Mouse (Mus musculus) fat pad, adult 2 months (tissue): ENCODE data around the gene Pik3cb.
A peak's percentile ranks its signal among the peaks of the same experiment; 100 is the strongest.

Source experiments
- DNase-seq: peaks from one replicate; pipeline ENCODE4 v3.0.0-alpha.2; 2011; ENCODE audit warnings: low read depth, low spot score; ENCODE audit errors: extremely low read depth

Pik3cb gene

DNA sequence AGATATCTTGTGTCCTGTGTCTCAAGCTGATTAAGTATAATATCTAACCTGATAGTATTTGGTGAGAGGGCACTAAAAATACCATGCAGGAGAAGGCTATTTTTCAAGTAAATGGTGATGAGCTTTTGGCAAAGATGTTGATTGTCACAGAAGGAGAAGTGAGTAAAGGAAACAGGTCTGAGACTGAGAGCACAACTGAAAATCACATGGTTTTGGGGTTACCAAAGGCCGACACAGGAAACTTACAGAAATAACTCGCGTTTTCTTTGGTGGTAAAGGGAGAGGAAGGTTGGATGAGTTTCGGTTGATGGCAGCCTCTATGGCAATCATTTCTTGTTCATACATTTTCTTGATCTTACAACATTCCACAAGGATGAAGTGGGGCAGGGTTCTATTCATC lies 50.5 kb downstream of the Pik3cb start:
- DNase-seq, result no peak

DNA sequence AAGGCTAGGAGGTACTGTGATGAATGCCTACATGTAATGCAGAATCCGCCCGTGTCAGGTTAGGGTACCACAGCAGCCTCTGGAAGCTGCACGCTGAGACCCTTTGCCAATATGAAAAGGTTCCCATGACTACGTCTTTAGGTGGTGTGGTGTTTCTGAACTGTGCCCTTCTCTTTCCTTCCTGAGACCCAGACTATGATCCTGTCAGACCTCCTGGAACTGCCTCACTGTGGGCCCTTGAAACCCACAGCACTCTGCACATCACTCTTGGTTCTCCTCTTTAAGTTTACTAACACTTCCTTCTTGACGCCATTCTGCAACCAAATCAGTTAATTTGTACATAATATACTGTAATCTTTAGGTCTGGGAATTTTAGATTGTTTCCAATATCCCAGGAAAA lies 58.7 kb downstream of the Pik3cb start:
- no peak for DNase-seq

DNA sequence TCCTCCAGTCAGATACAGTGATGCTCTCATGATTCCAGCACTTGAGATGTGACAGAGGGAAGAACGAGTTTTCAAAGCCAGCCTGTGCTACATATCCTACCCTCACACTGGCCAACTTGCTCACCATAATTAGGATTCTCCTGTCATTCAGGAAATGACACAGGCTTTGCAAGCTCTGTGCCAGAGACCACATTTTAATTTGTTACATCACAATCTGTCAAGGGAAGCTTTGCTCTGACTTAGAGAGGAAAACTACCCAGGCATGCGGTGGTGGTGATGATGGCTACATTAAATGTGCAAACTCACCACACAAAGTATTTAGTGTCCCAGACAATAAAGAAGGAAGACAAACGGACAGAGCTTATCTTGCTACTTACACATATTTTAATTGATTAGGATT lies 59.1 kb downstream of the Pik3cb start:
- no peak for DNase-seq

DNA sequence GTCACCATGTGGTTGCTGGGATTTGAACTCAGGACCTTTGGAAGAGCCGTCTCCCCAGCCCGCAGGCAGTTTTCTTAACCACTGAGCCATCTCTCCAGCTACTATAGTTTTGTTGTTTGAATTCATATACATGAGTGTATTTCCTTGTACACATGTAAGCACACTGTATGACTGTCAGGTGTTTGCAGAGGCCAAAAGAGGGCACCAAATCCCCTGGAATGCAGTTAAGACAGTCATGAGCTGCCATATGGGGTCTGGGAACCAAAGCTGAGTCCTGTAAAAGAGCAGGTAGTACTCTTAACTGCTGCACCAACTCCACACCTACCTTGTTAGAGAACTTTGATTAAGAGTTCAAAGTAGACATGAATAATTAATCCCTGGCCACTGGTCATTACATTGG lies 59.8 kb downstream of the Pik3cb start:
- DNase-seq, result no peak

DNA sequence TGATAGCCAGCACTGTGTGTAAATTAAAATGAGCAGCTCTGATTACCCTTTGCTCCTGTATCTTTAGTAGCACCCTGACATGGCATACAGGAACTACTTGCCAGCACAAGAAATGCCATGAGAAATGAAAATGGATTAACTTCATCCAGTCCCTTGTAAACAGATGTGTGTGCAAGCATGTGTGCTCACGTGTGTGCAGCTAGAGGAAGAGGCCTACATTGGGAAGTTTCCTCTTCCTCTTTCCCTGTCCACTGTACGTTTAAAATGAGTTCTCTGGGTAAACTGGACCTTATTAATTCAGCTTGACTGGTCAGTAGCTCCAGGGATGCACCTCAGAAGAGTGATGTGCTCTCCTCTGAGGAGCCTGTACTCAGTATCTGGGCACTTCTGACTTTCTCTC lies 66.0 kb downstream of the Pik3cb start:
- DNase-seq, result no peak

DNA sequence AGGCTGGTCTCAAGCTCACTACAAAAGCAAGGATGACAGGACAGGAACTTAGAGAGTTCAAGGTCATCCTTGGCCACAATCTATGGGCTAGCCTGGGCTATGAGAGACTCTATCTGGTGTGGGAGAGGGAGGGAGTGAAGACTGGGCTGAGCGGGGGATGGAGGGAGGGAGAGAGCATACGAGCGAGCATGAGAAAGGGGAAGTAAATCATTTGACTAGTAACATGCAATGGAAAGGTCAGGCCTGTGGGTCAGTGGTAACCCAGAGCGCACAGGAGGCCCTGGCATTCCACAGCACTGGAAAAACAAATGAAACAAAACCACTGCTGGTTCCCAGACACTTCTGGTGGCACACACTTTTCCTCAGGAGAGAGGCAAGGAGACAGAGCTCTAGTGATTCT lies 67.9 kb downstream of the Pik3cb start:
- no peak for DNase-seq

DNA sequence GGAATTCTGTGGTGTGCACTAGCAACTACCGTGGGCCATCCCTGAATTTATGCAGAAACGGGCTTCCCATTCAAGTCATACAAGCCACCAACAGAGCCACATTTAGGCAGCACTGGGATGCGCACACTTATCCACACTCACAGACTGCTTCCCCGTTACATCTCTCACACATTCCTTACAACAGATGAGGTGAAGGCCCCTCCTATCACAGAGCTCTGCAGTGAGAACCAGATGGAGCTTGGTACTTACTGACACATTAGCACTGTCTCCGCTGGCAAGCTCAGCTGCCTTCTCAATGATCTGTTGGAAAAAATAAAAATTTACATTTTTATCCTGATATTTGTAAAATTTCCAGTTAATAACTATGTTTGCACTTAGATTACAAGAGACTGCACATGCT lies 75.1 kb downstream of the Pik3cb start:
- DNase-seq, result no peak

DNA sequence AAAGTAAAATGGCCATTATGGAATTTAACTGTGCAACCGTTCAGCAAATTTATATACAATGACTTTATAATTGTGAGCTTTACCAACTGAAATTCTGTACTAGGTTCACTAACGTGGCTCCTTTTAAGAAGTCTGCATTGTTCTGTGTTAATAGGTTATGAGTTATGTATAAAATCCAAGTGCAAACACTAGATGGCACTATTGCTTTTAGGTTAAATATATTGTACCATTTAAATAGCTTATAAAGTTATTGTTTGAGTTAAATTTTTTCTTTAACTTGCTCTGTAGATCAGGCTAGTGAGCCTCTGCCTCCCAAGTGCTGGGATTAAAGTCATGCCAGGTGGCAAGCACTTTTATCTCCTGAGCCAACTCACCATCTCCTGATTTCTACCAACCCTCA lies 76.2 kb downstream of the Pik3cb start:
- no peak for DNase-seq

DNA sequence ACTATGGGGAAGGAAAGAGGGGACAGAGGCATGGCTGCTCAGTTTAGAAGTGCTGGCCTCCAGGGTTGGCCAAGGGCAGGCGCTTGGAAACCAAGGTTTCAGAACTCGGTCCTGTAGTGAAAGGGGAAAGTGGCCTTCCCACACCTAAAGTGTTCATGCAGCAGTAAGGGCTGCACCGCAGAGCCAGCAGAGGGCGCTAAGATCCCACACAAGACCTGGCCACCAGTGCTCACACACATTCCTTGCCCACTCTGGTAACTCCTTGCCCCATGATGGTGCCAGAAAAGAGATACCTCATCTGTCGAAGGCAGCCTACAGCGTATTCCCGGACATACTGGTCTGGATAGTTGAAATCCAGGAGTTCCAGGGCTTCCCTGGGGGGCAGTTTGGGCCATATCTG lies 77.9 kb downstream of the Pik3cb start:
- DNase-seq, result peak; percentile 3

DNA sequence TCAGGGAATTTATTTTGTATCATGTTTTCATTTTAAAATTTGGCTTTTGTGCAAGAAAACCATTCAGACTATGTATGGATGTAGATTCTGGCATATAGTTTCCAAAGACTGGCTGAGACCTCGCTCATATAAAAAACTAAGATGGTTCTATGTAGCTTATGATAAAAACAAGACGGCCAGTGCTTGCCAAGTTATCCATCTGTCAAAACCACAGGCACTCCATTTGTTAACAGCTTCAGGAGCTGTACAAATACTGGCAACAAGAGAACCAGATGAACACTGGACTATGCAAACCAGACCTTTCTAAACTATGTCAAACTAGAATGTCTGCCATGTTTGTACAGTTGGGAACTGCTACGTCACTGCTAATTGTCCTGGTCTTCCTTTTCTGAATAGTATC lies 82.7 kb downstream of the Pik3cb start:
- DNase-seq, result no peak

DNA sequence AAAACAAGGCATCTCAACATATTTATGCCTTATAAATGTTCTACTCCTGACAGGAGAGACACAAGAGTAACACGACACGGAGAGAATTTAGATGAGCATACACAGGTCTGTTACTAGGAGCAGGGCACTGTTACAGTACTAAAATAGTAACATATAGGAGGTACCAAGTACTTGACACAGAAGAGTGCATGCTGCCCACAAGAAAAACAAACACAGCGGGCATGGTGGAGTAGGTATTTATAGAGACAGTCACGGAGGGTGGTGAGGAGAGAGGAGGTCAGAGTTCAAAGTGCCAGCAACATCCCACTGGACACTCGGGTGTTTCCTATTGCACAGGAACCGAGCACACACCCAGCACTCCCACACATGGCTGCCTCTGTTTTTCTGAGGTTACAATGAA lies 90.7 kb downstream of the Pik3cb start:
- DNase-seq, result no peak

DNA sequence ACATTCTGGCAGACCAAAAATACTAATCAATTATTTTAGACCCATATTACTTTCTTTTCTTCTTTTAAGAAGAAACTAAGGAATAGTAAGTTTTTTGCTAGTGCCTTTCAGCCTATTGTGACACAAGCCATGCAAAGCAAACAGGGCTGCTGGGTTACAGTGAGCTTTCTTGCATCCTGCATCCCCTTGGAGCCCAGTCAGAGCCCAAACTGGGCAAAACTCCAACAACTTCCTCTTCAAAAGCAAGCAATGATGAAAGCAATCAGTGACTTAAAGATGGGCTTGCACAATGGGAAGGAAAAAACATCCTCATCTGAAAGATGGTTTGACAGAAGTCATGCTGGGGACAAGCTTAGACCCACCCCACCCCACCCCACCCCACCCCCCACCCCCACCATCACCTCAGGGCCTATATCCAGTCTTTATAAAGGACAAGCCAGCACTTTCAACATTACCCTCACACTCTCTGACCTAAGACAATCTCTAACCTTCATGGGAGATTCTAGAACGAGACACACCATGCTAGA lies 91.6 kb downstream of the Pik3cb start:
- no peak for DNase-seq

DNA sequence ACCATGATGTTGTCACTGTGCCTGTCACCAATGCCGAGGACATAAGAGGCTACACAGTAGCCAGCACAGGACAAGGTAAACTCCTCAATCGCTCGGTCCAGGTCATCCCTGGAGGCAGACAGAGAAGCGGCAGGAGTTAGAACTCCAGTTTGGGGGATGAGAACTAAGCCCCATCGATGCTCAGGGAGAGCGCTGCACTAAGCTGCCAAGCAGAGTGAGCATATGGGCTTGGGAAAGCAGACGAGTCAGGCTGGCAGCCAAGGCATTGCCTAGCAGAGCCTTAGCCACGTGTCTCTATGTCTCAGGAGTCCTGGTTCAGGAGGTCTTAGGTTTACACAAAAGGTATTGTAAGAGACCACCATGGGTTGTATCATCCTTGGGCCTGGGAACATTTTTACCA lies 95.7 kb downstream of the Pik3cb start:
- no peak for DNase-seq

DNA sequence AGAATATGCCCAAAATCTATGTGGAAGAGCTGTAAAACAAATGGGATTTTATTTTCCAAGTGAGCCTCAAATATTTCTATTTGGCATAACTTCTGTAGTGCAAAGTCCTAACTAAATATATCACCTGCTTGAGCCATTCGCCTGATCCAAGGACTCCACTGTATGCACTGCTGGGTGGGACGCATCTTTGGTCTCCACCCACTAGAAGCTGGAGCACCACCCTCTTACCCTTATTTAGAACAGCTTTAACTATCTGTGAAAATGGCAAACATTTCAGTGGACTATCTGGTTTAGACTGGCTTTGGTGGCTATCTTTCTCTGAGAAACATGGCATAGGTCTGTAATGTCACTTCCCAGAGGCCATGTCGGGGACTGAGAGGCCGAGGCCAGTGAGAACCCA lies 97.8 kb downstream of the Pik3cb start:
- DNase-seq, result no peak

DNA sequence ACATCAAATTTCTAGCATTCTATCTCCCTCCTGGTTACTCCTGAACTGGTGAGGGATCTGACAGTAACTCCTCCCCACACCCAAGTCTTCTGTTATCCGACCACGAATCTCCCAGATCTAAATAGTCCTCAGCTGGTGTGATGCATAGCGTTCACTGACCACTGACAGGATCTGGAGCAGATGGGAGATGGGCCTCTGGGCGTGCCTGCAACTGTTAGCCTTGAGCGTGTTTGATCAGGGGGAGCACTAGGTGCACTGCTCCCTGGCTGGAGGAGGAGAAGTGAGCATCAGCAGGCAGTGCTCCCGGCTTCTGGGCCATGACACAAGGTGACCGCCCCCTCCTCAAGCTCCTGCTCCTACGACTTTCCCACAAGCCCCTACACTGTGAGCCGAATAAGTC lies 98.4 kb downstream of the Pik3cb start:
- DNase-seq, result no peak

DNA sequence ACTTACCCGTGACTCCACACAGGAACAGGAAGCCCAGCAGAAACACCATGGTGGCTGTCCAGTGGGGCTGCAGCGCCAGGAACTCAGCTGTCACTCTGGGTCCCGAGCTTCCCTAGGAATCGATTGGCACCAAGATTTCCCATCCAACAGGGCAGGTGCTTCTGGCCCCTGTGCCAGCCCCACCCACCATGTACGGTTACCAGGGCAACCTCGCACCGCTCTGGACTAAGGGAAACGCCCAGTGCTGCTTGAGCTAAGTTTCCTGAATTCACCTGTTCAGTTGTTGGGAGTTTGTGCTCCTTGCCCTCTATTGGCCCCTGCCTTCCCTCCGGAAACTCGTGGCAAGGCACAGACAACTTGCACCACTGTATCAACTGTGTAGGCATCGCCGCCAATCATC lies 104.8 kb downstream of the Pik3cb start, which contains the start of gene Gm1123:
Gene Gm1123 (minus strand): TSS at position 141 of the 400 bp plus-strand sequence.
- no peak for DNase-seq

DNA sequence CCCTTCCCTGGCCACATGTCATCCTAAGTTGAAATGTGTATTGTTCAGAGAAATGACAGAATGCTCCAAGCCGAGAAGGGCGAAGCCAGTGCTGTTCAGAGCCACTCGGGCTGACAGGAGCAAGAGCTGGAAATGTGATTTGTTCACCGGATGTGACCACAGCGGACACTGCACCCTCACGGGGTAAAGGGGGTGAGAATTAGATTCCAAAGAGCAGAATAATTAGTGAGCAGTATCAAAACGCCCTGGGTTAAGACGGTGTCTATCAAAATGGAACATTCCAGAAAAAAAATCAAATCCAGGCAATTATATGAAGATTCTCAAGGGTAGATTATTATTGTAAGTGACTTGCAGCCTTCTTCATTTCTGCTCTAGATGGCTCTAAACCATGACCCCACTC lies 106.3 kb downstream of the Pik3cb start:
- no peak for DNase-seq

DNA sequence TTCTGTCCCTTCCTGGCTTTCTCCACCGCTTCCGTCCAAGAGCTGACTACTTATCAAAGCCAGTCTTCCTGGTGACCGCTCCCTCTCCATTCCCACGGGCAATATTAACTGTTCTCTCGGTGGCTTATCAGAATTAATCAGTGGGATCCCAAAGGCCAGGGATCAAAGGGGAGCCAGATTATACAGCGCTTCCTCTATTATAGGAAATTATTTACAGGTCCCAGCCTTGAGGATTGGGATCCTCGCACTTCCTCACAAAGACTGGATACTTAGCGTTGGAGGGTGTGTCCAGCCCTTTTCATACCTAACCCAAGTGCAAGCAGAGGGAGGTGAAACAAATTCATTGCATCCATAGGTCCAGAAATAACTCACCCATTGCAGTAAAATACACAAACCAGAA lies 108.4 kb downstream of the Pik3cb start:
- no peak for DNase-seq

DNA sequence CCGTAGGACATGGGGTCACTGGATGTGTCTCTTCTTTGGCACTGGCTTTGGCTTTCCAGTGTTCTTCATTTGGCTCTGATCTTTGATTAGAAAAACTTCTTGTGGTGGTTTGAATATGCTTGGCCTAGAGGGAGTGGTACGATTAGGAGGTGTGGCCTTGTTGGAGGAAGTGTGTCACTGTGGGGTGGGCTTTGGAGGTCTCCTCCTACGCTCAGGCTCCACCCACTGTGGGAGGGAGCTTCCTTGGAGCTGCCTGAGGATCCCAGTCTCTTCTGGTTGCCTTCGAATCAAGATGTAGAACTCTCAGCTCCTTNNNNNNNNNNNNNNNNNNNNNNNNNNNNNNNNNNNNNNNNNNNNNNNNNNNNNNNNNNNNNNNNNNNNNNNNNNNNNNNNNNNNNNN lies 118.7 kb downstream of the Pik3cb start:
- DNase-seq, result no peak

DNA sequence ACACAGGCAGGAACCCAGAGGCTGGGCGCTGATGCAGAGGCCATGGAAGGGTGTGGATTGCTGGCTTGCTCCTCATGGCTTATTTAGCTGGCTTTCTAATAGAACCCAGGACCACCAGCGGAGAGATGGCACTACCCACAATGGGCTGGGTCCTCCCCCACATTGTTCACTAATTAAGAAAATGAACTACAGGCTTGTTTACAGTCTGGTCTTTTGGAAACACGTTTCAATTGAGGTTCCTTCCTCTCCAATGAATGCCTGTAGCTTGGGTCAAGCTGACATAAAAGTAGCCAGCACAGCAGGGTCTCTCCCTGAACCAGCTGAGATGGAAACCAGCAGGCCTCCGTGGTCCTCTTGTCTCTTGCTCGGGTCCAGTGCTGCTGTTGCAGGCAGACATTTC lies 119.3 kb downstream of the Pik3cb start:
- DNase-seq, result no peak

DNA sequence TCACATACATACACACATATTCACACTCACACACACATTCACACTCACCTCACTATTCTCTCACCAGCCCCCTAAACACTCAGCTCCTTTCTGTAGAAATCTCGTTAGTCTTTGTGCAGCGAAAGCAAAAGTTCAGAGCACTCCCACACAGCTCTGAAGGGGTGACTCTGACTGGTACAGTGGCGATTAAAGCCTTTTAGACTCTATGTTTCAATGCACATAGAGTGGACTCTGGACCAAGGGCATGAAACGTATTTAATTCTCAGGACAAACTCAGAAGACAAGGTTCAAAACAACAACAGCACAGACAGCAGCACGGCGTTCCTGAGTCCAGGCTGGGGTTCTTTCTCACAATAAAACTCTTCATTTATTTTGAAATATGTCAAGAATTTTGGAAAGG lies 122.7 kb downstream of the Pik3cb start:
- no peak for DNase-seq

DNA sequence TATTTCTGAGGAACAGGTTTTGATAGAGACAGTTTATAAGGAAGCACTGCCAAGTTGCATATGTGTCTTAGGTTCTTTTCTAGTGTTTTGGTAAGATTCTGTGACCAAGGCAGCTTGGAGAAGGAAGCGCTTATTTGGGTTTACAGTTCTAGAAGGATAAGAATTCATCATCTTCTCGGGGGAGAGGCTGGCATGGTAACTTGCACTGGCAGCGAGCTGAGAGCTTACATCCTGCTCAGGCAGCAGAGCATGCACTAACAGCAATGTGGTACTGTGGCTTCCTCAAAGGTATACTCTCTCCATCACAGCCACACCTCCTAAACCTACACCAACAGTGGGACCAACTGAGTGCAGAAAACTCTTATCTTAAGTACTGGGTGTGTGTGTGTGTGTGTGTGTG lies 123.7 kb downstream of the Pik3cb start:
- DNase-seq, result no peak

DNA sequence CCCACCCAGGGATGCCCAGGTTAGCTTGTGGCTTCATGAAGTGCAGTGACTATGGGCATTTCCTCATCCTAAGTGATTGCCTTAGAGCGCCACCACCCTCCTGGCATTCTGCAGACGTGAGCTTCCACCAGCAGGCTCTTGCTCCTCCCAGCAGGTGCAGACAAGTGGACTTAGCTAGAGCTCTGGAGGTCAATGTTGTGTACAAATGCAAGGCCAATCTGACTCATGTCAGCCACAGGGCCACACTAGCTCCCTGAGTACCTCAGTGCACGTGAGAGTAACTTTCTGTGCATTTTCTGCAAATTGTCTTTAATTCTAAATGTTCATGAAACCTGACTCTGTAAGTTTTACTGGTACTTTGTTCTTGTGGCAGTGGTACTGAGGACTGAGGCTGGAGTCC lies 124.1 kb downstream of the Pik3cb start:
- DNase-seq, result no peak

DNA sequence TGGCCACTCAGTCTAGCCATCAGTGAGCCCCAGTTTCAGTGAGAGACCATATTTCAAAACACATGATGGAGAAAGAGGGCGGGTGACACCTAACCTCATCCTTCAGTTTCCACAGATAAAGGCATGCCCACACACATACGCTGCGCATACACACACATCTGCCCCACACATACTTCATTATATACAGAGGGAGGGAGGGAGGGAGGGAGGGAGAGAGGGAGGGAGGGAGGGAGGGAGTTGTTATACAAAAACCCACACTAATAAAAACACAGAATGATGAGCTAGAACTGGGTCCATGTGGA lies 130.6 kb downstream of the Pik3cb start:
- DNase-seq, result no peak
